Mouse (Mus musculus): Measurements from ENCODE around the gene 5730455P16Rik. TPM values are rescaled to one million over a fixed set of nuclear protein-coding genes. Genes with fewer than 3 reads are reported as not detected.
A peak's percentile ranks its signal among the peaks of the same experiment; 100 is the strongest.
"Not testable (repeated sequence)": the region's sequence is repeated elsewhere in the genome, so short reads cannot be mapped to it uniquely, and the experiment has no call there.

Gene 5730455P16Rik
- polyA plus RNA-seq, 1 experiment from 2014 or later, result 14.7 TPM

DNA sequence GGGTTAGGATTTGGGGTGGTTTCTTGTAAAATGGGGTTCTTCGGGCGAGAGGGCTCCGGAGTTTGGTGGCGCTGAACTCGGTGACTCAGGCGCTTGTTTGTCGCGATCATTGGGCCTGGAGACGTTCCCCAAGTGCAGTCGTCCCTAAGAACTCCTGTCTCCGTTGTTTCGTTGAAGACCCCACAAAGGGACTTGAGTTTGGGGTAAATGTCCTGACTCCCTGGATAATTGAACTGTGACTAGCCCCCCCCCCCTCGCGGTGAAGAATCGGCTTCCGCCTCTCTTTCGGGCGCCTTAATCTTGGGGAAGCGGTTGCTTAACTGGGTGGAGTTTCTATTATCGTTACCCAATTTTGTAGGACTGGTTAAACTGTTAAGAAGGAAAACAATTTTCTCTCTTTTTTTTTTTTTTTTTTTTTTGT is 5.8 kb upstream of the 5730455P16Rik start:
- no peaks in the 10 kb centered on the region for H3K27me3 ChIP-seq (ENCODE audit: control insufficient read depth, insufficient read depth, low read length)
- WGBS, result under 1% methylated on average over 20 of the region's 20 CpGs
- peak; percentile 14 for ATAC-seq (replicated peaks; ENCODE audit: extremely low read depth, insufficient read depth, low FRiP score)
- peaks cover 29% of the 10 kb centered on the region for H3K4me1 ChIP-seq (ENCODE audit: control insufficient read depth, insufficient read depth, low read length)
- peak overlapping the region; percentile 70 for H3K4me3 ChIP-seq (ENCODE audit: low read length)
- H3K36me3 ChIP-seq (ENCODE audit: control insufficient read depth, insufficient read depth), result peaks cover 18% of the 10 kb centered on the region
- H3K9me3 ChIP-seq (replicated peaks; ENCODE audit: control insufficient read depth, low read length), result no peaks in the 10 kb centered on the region
- no peak overlapping the region for H3K4me2 ChIP-seq (ENCODE audit: low read depth, low read length)
- H3K9ac ChIP-seq (ENCODE audit: low read length), result peak overlapping the region; percentile 93
- H3K27ac ChIP-seq (ENCODE audit: low read length), result peak overlapping the region; percentile 85

DNA sequence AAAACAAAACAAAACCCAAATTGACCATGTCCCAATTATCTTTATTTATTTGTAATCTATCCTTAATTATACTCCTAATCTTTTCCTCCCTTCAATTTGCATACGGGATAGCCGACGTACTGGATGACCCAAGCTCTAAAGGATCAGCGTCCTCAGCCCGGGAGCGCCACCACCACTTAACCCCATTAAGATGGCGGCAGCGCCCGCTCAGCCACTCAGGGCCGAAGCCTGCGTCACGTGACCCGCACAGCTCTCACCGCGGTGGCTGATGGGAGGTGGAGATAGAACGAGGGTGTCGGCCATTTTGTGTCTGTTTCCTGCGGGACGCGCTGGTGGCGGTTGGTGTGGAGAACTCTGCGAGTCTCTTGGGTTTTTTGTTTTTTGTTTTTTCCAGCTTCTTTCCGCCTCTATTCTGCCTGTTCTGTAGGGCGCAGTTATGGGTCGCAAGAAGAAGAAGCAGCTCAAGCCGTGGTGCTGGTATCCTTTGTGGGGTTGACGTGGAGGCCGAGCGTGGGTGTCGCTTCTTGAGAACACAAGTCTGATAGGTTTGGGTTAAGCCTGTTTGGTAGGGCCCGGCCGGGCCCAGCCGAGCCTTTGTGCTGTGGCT is 5.3 kb upstream of the 5730455P16Rik start, which contains the start of gene Zfp207:
Gene Zfp207, plus strand, starts transcription at position 261 of the 607 bp plus-strand sequence.
- Histone ChIP-seq H3K27me3 (ENCODE audit: control insufficient read depth, insufficient read depth, low read length) (no peaks in the 10 kb centered on the region), H3K27ac (ENCODE audit: low read length) (peak within 1 kb of the TSS; percentile 85), H3K4me1 (ENCODE audit: control insufficient read depth, insufficient read depth, low read length) (peaks cover 32% of the 10 kb centered on the region), H3K9ac (ENCODE audit: low read length) (peak within 1 kb of the TSS; percentile 93), H3K4me3 (ENCODE audit: low read length) (peak within 1 kb of the TSS; percentile 70), H3K4me2 (ENCODE audit: low read depth, low read length) (peak within 1 kb of the TSS; percentile 76), H3K36me3 (ENCODE audit: control insufficient read depth, insufficient read depth) (peaks cover 13% of the 10 kb centered on the region), H3K9me3 (replicated peaks; ENCODE audit: control insufficient read depth, low read length) (no peaks in the 10 kb centered on the region)
- WGBS, result 0% methylated on average over 33 of the region's 33 CpGs
- ATAC-seq (replicated peaks; ENCODE audit: extremely low read depth, insufficient read depth, low FRiP score), result peak; percentile 95

DNA sequence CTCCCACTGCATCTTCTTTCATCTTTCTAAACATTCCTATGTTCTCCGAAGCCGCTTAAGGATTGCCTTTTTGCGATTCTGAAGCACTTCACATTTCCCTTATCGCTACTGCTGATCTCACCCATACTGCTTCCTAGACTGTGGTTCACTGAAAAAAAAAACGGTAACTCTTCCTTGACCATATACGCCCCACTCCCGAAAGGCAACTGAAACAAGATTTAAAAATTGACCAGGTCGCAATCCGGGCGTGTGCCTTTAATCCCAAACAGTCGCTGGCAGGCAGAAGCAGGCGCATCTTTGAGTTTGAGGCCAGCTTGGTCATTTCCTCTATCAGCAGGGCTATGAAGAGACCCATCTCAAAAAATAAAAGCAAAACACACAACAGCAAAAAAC is 4.8 kb upstream of the 5730455P16Rik start:
- no peaks in the 10 kb centered on the region for H3K27me3 ChIP-seq (ENCODE audit: control insufficient read depth, insufficient read depth, low read length)
- H3K4me2 ChIP-seq (ENCODE audit: low read depth, low read length), result peak overlapping the region; percentile 65
- H3K9me3 ChIP-seq (replicated peaks; ENCODE audit: control insufficient read depth, low read length), result no peaks in the 10 kb centered on the region
- 5% methylated on average over 12 of the region's 12 CpGs for WGBS
- peaks cover 32% of the 10 kb centered on the region for H3K4me1 ChIP-seq (ENCODE audit: control insufficient read depth, insufficient read depth, low read length)
- peaks cover 8% of the 10 kb centered on the region; the same call in 1 of the 2 replicates for H3K36me3 ChIP-seq (ENCODE audit: control insufficient read depth, insufficient read depth)
- no peak for ATAC-seq (replicated peaks; ENCODE audit: extremely low read depth, insufficient read depth, low FRiP score)
- peak overlapping the region; percentile 70 for H3K4me3 ChIP-seq (ENCODE audit: low read length)
- H3K27ac ChIP-seq (ENCODE audit: low read length), result peak overlapping the region; percentile 85
- peak overlapping the region; percentile 74 for H3K9ac ChIP-seq (ENCODE audit: low read length)

DNA sequence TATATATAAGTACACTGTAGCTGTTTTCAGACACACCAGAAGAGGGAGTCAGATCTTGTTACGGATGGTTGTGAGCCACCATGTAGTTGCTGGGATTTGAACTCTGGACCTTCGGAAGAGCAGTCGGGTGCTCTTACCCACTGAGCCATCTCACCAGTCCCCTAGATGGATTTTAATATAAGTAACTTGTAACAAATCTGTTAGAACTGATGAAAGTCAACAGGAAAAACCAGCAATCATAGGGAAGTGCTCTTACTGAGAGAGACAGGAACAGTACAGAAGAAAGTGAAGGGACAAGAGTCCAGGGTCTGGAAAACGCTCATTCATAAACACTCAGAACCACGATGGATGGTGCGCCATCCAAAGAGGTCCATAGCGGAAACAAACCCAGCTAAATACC is 1.4 kb upstream of the 5730455P16Rik start:
- H3K36me3 ChIP-seq (ENCODE audit: control insufficient read depth, insufficient read depth); H3K4me3 ChIP-seq (ENCODE audit: low read length); H3K9me3 ChIP-seq (replicated peaks; ENCODE audit: control insufficient read depth, low read length); H3K4me2 ChIP-seq (ENCODE audit: low read depth, low read length); H3K27ac ChIP-seq (ENCODE audit: low read length); ATAC-seq (replicated peaks; ENCODE audit: extremely low read depth, insufficient read depth, low FRiP score); H3K9ac ChIP-seq (ENCODE audit: low read length); H3K27me3 ChIP-seq (ENCODE audit: control insufficient read depth, insufficient read depth, low read length): not testable (repeated sequence)
- 92% methylated on average over 7 of the region's 7 CpGs for WGBS
- H3K4me1 ChIP-seq (ENCODE audit: control insufficient read depth, insufficient read depth, low read length), result peaks cover 13% of the 10 kb centered on the region

DNA sequence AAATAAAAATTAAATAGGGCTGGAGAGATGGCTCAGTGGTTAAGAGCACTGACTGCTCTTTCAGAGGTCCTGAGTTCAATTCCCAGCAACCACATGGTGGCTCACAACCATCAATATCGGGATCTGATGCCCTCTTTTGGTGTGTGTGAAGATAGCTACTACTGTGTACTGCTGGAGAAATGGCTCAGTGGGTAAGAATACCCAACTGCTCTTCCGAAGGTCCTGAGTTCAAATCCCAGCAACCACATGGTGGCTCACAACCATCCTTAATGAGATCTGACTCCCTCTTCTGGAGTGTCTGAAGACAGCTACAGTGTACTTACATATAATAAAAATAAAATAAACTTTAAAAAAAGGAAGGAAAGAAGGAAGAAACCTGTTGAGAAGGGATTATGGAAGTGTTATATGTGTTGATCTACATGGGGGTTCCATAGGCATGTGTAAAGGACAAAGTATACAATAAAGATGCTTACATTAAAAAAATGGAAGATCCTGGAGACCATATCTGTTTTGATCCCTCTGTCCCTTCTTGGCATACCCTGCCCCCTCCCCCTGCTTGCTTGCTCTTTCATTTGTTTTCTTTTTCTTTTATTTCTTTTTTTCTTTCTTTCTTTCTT is 726 bp upstream of the 5730455P16Rik start:
- Histone ChIP-seq H3K4me1 (ENCODE audit: control insufficient read depth, insufficient read depth, low read length) (peaks cover 13% of the 10 kb centered on the region), H3K9ac (ENCODE audit: low read length) (peak overlapping the region; percentile 97), H3K4me2 (ENCODE audit: low read depth, low read length) (peak overlapping the region; percentile 97), H3K4me3 (ENCODE audit: low read length) (peak overlapping the region; percentile 95), H3K27ac (ENCODE audit: low read length) (peak overlapping the region; percentile 85)
- H3K27me3 ChIP-seq (ENCODE audit: control insufficient read depth, insufficient read depth, low read length); ATAC-seq (replicated peaks; ENCODE audit: extremely low read depth, insufficient read depth, low FRiP score); H3K36me3 ChIP-seq (ENCODE audit: control insufficient read depth, insufficient read depth); H3K9me3 ChIP-seq (replicated peaks; ENCODE audit: control insufficient read depth, low read length): not testable (repeated sequence)
- WGBS, result 63% methylated on average over 2 of the region's 2 CpGs

DNA sequence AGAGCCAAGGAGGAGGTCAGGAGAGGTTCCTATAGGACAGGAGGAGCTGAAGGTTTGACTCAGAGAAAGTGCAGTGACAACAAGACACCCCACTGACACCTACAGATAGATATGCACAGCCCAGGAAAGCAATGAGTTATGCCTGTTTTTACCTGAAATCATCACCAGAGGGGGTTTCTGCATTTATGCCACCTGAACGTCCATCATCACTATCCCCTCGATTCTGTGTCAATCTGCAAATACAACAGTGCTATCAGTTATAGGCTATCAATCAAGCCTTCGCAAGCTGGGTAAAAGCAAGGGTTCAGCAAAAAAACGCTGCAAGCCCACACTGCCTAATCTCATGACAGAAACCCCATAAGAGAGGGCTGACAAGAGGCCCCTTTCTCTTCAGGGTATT is 1.2 kb downstream of the 5730455P16Rik start:
- H3K4me2 ChIP-seq (ENCODE audit: low read depth, low read length), result no peak overlapping the region
- no peaks in the 10 kb centered on the region for H3K9me3 ChIP-seq (replicated peaks; ENCODE audit: control insufficient read depth, low read length)
- peaks cover 9% of the 10 kb centered on the region for H3K4me1 ChIP-seq (ENCODE audit: control insufficient read depth, insufficient read depth, low read length)
- H3K27ac ChIP-seq (ENCODE audit: low read length), result no peak overlapping the region
- WGBS, result 60% methylated on average over 4 of the region's 4 CpGs
- no peak for ATAC-seq (replicated peaks; ENCODE audit: extremely low read depth, insufficient read depth, low FRiP score)
- H3K4me3 ChIP-seq (ENCODE audit: low read length), result no peak overlapping the region
- H3K36me3 ChIP-seq (ENCODE audit: control insufficient read depth, insufficient read depth), result peaks cover 12% of the 10 kb centered on the region
- no peaks in the 10 kb centered on the region for H3K27me3 ChIP-seq (ENCODE audit: control insufficient read depth, insufficient read depth, low read length)
- H3K9ac ChIP-seq (ENCODE audit: low read length), result no peak overlapping the region

DNA sequence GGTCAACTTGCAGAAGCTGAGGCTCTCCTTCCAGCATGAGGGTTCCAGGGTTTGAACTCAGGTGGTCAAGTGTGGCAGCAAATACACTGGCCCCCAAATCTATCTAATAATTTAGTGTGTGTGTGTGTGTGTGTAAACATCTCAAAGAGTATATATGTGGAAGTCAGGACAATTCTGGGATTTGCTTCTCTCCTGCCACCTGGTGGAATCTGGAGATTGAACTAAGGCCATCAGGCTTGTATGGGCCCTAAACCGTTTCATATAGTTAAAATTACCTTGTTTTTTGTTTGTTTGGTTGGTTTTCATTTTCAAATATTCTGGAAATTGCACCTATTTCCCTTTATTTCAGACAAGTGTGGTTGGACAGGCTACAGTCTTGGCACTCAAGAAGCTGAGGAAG is 8.9 kb downstream of the 5730455P16Rik start:
- Histone ChIP-seq H3K9me3 (replicated peaks; ENCODE audit: control insufficient read depth, low read length) (no peaks in the 10 kb centered on the region), H3K9ac (ENCODE audit: low read length) (no peak overlapping the region), H3K27ac (ENCODE audit: low read length) (no peak overlapping the region), H3K27me3 (ENCODE audit: control insufficient read depth, insufficient read depth, low read length) (no peaks in the 10 kb centered on the region), H3K36me3 (ENCODE audit: control insufficient read depth, insufficient read depth) (peaks cover 25% of the 10 kb centered on the region), H3K4me1 (ENCODE audit: control insufficient read depth, insufficient read depth, low read length) (no peaks in the 10 kb centered on the region), H3K4me3 (ENCODE audit: low read length) (no peak overlapping the region), H3K4me2 (ENCODE audit: low read depth, low read length) (no peak overlapping the region)
- 78% methylated on average over 1 of the region's 1 CpGs for WGBS
- no peak for ATAC-seq (replicated peaks; ENCODE audit: extremely low read depth, insufficient read depth, low FRiP score)

DNA sequence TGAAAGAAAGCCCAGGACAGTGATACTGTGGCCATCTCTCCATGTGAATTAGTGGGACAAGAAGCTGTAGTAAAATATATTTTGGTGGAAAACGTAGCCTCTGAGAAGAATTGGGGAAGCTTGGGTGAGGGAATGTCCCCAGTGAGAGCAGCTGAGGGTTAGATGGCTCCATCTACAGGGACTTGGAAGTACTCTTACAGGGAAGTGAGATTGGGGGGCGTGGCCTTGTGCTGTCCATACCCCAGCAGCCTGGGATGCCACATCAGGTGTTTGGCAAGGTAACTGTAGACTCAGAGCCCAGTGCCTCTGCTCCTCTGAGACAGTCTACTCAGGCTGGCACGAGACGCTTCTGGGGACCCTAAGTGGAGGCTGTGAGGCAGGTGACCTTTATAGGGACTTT is 23.0 kb downstream of the 5730455P16Rik start:
- Histone ChIP-seq H3K9me3 (replicated peaks; ENCODE audit: control insufficient read depth, low read length) (no peaks in the 10 kb centered on the region), H3K27me3 (ENCODE audit: control insufficient read depth, insufficient read depth, low read length) (no peaks in the 10 kb centered on the region), H3K4me1 (ENCODE audit: control insufficient read depth, insufficient read depth, low read length) (no peaks in the 10 kb centered on the region), H3K9ac (ENCODE audit: low read length) (no peak overlapping the region), H3K4me2 (ENCODE audit: low read depth, low read length) (no peak overlapping the region), H3K36me3 (ENCODE audit: control insufficient read depth, insufficient read depth) (peaks cover 5% of the 10 kb centered on the region), H3K4me3 (ENCODE audit: low read length) (no peak overlapping the region), H3K27ac (ENCODE audit: low read length) (no peak overlapping the region)
- WGBS, result 33% methylated on average over 4 of the region's 4 CpGs
- ATAC-seq (replicated peaks; ENCODE audit: extremely low read depth, insufficient read depth, low FRiP score), result no peak

DNA sequence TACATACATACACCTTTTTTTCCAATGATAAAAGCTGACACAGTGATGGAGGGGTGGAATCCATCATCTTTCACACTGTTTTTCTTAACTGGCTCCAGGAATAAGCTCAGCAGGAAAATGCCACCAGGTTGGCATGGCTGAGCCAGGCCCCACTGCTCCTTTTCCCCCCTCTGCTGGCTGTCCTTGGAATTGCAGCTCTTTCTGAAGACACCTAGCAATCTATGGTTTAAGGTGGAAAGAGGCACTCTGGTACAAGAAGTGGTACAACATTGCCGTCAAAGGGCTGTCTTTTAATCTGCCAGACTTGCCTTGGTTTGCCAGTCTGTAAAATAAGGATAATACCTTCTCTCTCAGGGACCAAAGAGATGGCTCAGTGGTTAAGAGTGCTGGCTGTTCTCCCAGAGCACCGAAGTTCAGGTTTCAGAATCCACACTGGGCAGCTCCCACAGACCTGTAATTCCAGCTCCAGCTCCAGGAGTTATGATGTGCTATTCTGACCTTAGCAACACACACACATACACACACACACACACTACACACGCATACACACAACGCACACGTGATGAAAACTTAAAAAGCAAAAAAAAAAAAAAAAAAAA is 25.9 kb downstream of the 5730455P16Rik start:
- WGBS, result 68% methylated on average over 5 of the region's 5 CpGs

More for the DNA sequence above, 25.9 kb downstream of the 5730455P16Rik start:
- H3K4me3 ChIP-seq (ENCODE audit: low read length), result no peak overlapping the region
- no peaks in the 10 kb centered on the region for H3K36me3 ChIP-seq (ENCODE audit: control insufficient read depth, insufficient read depth)
- H3K27me3 ChIP-seq (ENCODE audit: control insufficient read depth, insufficient read depth, low read length), result no peaks in the 10 kb centered on the region
- H3K27ac ChIP-seq (ENCODE audit: low read length), result no peak overlapping the region
- no peaks in the 10 kb centered on the region for H3K9me3 ChIP-seq (replicated peaks; ENCODE audit: control insufficient read depth, low read length)
- H3K4me2 ChIP-seq (ENCODE audit: low read depth, low read length), result no peak overlapping the region
- 0 out of 2 replicates have a peak, but pooled peaks have one; percentile 18 for ATAC-seq (replicated peaks; ENCODE audit: extremely low read depth, insufficient read depth, low FRiP score)
- no peak overlapping the region for H3K9ac ChIP-seq (ENCODE audit: low read length)
- no peaks in the 10 kb centered on the region for H3K4me1 ChIP-seq (ENCODE audit: control insufficient read depth, insufficient read depth, low read length)

All from heart, embryonic 16.5 days (tissue).